Mouse (Mus musculus) heart, postnatal 4 days (tissue): ENCODE results near the gene Vgll2. TPM values are rescaled to one million over a fixed set of nuclear protein-coding genes. Genes with fewer than 3 reads are reported as not detected.

ENCODE experiments used
- microRNA-seq, 2 experiments: library from miRNA; unstranded; fragments of <30 nt; microRNA quantifications; one replicate each; pipeline ENCODE4 v1.2.0; 2021 to 2022
- total RNA-seq, 2 experiments: library from RNA; stranded (reverse); gene quantifications; 2 replicates each; pipeline ENCODE4 v1.2.3; 2021

Gene Vgll2
- total RNA-seq, 2 experiments from 2014 or later = not detected

Small RNAs within 50 kb of the gene (microRNA-seq; reads per million reads assigned to microRNA genes)
- gene Gm24084 = 0 reads per million in 2 experiments

Other genes starting within 250 kb of the Vgll2 start
- gene Ros1, start 172.7 kb downstream of the Vgll2 start, total RNA-seq = not detected
- 1 to 10 TPM; 6.0 to 6.2 TPM for gene Dcbld1, start 211.1 kb downstream of the Vgll2 start, total RNA-seq